Mouse (Mus musculus) forebrain, embryonic 16.5 days (tissue): ENCODE results near the gene Cbx8. TPM values are rescaled to one million over a fixed set of nuclear protein-coding genes. Genes with fewer than 3 reads are reported as not detected.

Experiments
- ATAC-seq: fragments of 200-750 bp; cut with Nextera tagmentation; 2 replicates; pipeline ENCODE4 v1.8.0; 2017; ENCODE audit warnings: mild to moderate bottlenecking, moderate library complexity
- H3K27ac ChIP-seq: fragments of 300-500 bp; sonication (generic); 2 replicates; pipeline ENCODE4 v1.5.1; 2014; ENCODE audit warnings: low read length, control low read depth
- H3K27me3 ChIP-seq: fragments of 300-500 bp; sonication (generic); replicated peaks from 2 replicates; pipeline ENCODE4 v1.6.1; 2014; ENCODE audit warnings: low read length; ENCODE audit not compliant: control insufficient read depth, insufficient read depth
- H3K36me3 ChIP-seq: fragments of 300-500 bp; sonication (generic); 2 replicates; pipeline ENCODE4 v1.6.1; 2014; ENCODE audit not compliant: control insufficient read depth, insufficient read depth
- H3K4me1 ChIP-seq: fragments of 300-500 bp; sonication (generic); replicated peaks from 2 replicates; pipeline ENCODE4 v1.6.1; 2014; ENCODE audit warnings: low read length; ENCODE audit not compliant: control insufficient read depth, insufficient read depth
- H3K4me2 ChIP-seq: fragments of 300-500 bp; sonication (generic); 2 replicates; pipeline ENCODE4 v1.6.1; 2014; ENCODE audit warnings: mild to moderate bottlenecking, low read length, control low read depth
- H3K4me3 ChIP-seq: fragments of 300-500 bp; sonication (generic); replicated peaks from 2 replicates; pipeline ENCODE4 v1.5.1; 2014; ENCODE audit warnings: mild to moderate bottlenecking, low read length, control low read depth
- H3K9ac ChIP-seq: fragments of 300-500 bp; sonication (generic); replicated peaks from 2 replicates; pipeline ENCODE4 v1.6.1; 2014; ENCODE audit warnings: low read depth, low read length, control low read depth
- H3K9me3 ChIP-seq: fragments of 300-500 bp; sonication (generic); 2 replicates; pipeline ENCODE4 v1.6.1; 2016; ENCODE audit warnings: low read length; ENCODE audit not compliant: control insufficient read depth
- WGBS: fragments of 180-500 bp; shearing (Covaris S2); extraction: QIAGEN DNeasy Blood & Tissue Kit; methylation state at CpG from one replicate; pipeline ENCODE4 v1.1.7; 2014; 5-methylcytosine and 5-hydroxymethylcytosine counted together
- polyA plus RNA-seq: library from polyadenylated mRNA; unstranded; fragments of >200 nt; fragmentation: Nextera tagmentation; extraction: Ambion mirVana; gene quantifications from 2 replicates; pipeline ENCODE4 v1.2.1, GENCODE M21; 2015

The Cbx8 gene
- polyA plus RNA-seq, 1 experiment from 2014 or later: 12.3 TPM

DNA sequence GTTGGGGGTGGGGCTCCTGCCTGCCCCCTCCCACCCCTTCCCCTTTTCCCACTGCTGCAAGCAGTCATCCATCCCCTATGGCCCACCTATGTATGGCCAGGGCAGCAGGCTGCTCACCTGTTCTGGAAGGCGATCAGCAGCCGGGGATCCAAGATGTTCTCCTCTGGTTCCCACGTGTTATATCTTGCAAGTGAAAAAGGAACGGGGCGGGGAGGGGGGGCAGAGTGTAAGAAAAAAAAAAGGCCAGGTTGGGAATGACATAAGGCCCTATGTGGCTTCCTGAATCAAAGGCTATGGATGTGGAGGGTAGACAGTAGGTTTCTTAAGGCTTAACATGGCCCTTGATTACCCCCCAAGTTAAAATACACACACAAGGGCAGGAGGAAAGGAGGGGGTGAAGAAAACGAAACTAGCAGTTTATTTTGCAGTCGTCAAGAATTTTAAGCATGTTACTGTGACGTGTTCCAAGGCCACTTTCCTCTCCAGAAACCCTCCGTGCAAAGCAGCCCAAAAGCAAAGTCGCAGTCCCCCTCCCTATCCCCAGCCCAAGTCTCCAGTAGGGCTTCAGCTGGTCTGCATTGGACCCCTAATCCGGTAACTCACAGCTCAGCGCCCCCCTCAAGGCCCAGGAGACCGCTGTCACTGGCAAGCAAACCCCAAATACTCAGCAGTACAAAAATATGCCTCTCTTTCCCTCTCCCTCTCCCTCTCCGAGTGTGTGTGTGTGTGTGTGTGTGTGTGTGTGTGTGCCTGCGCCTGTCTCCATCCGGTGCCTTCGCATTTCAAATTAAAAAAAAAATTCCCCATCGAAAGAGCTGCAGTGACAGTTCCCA, 43.9 kb upstream of the Cbx8 start:
- Histone ChIP-seq H3K4me2 (peak overlapping the region; percentile 89), H3K27ac (peak overlapping the region; percentile 99), H3K36me3 (no peaks in the 10 kb centered on the region), H3K27me3 (peaks cover 26% of the 10 kb centered on the region), H3K9me3 (no peaks in the 10 kb centered on the region), H3K9ac (peak overlapping the region; percentile 93), H3K4me1 (peaks cover 60% of the 10 kb centered on the region), H3K4me3 (peak overlapping the region; percentile 85)
- ATAC-seq: no peak
- WGBS: under 1% methylated on average over 18 of the region's 18 CpGs

DNA sequence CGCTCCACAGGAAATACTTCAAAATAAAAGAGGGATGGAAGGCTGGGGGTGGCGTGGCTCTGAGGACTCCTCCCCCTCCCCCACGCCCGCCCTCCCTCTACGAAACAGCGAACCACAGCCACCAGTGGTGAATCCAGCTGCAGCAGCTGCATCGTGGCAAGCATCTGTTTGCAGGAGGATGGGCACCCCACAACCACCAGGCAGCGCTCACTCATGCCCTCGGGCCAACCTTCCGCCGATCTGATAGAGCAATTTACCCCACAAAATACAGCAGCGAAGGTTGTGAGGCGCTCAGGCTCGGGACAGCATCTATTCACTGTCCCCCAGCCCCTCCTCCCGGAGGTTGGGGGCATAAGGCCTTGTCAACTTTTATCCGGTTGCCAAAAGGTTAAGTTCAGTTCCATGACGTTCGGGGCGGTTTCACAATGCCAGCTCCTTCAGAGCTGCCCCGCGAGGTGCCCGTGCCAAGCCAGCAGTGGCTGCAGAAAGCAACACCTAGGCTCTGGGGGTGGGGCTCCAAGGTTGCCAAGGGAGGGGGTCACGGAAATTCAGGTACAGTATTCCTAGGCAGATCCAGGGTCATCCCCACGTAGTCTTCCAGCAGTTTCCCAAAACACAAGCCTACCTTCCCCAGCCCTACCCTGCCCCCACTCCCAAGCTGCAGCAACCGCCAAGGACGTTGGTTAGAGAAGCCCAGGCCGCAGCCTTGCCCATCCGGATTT, 43.1 kb upstream of the Cbx8 start:
- Histone ChIP-seq H3K36me3 (no peaks in the 10 kb centered on the region), H3K27ac (peak overlapping the region; percentile 99), H3K9me3 (no peaks in the 10 kb centered on the region), H3K4me2 (peak overlapping the region; percentile 89), H3K27me3 (peaks cover 24% of the 10 kb centered on the region), H3K4me3 (peak overlapping the region; percentile 85), H3K9ac (peak overlapping the region; percentile 93), H3K4me1 (peaks cover 66% of the 10 kb centered on the region)
- no peak for ATAC-seq
- WGBS: 3% methylated on average over 28 of the region's 28 CpGs

DNA sequence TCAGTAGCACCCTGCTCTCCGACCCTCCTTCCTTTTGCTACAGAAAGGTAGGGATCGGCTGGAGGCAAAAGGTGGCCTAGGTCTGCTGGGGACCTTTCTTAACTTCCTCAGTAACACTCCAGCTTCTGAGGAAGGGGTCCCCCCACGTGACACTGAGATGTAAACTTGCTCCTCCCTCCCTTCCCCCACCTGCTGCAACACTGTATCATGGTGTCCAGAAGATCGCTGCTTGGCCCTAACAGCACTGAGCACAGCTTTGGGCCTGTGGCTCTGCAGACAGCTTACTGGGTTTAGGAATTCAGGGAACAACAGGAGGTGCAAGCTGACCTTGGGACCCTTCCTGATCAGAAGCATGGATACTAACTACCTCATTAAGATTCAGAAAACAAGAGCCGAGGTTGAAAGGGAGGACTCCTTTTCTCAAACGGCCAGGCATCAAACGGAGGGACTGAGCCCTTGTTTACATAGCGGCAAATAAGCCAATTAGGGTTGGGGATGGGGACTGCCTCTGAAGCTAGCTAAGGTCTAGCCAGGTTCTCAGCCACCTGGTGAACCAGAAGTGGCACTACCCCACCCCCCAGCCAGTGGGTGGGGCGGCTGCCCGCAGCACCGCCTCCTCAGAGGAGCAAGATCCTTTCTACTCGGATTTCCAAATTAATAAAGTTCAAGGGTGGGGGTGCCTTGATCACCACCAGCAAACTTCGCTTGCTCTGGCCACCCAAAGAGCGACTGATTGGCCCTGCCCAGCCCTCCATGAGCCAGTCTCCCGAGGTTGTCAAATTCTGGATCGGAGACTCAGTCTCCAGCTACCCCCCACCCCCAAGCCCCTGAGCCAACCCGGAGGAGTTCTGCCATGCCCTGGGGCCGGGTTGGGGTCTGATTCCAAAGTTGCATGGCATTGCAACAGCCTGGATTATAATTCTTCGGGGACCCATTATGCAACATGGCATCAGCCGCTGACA, 42.1 kb upstream of the Cbx8 start:
- Histone ChIP-seq H3K9ac (no peak overlapping the region), H3K4me3 (peak overlapping the region; percentile 85), H3K4me2 (peak overlapping the region; percentile 89), H3K27ac (no peak overlapping the region), H3K27me3 (peaks cover 16% of the 10 kb centered on the region), H3K9me3 (no peaks in the 10 kb centered on the region), H3K4me1 (peaks cover 72% of the 10 kb centered on the region), H3K36me3 (no peaks in the 10 kb centered on the region)
- 17% methylated on average over 20 of the region's 20 CpGs for whole genome bisulfite sequencing
- no peak for ATAC-seq

DNA sequence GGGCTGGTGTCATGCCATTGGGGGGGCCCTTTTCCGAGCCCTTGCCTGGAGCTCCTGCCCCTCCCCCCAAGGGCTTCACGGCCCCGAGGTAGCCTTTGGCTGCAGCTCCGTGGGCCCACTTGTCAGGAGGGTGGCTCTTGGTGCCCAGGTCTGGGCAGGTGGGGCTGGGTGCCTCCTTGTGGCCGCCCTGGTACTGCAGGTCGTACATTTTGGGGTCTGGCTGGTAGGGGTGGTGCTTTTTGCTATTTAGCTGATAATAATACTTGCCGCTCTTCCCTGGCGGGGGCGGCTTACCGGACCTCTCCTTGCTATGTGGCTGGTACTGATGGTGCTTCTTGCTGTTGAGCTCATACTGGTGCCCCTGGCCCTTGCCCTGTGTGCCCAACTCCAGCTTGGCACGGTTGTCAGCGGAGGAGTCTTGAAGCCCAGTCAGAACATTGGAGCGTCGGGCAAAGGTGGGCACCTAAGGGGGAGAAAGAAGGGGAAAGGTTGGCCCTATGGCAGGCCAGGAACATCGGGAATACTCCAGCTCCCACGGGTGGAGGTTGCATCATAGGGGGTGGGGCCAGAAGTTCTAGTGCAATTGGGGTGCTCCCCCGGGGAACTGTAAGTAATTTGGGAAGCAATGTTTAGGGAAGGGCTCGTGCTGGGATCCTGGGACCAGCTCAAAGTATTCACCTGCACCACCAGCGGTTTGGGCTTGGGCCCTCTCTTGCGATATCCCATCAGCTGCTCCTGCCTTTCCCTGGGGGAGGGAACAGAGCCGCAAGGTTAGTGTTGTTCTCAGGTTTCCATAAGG, 41.3 kb upstream of the Cbx8 start:
- no peak overlapping the region for H3K27ac ChIP-seq
- no peaks in the 10 kb centered on the region; the same call in 1 of the 2 replicates for H3K36me3 ChIP-seq
- no peak overlapping the region for H3K4me2 ChIP-seq
- no peak overlapping the region for H3K9ac ChIP-seq
- 0 out of 2 replicates have a peak, but pooled peaks cover 2% of the 10 kb centered on the region for H3K9me3 ChIP-seq
- H3K4me3 ChIP-seq: no peak overlapping the region
- peaks cover 7% of the 10 kb centered on the region; the same call in 1 of the 2 replicates for H3K27me3 ChIP-seq
- peaks cover 67% of the 10 kb centered on the region for H3K4me1 ChIP-seq
- ATAC-seq: no peak
- 26% methylated on average over 21 of the region's 21 CpGs for WGBS

DNA sequence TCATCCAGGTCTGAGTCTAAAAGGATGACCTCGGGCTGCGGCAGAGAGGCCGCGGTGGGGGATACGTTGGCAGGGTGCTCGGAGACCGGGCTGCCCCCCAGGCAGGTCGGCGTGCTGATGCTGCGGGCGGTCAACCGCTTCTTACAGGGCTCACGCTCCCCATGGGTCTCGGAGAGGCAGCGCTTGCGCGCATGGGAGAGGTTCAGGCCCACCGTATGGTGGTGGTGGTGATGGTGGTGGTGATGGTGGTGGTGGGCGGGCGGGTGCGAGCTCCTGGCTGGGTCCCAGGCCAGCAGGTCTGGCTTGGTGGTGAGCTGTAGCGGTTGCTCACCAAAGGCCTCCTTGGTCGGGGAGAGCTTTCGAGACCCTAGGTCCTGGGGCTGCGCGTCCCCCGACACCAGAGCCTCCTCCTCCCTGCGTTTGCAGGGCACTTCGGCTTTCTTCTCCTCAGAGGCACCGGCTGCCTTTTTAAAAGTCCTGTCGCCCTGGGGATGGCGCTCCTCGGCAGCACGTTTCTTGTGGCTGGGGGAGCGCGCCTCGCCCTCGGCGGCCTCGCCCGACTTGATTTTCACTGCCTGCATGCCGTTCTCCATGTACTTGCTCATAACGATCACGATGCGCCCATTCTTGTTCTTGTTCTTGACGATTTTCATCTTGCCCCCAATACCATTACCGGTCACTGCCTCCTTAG, 40.5 kb upstream of the Cbx8 start:
- 25% methylated on average over 46 of the region's 47 CpGs for WGBS
- peak overlapping the region; percentile 6 for H3K4me3 ChIP-seq
- H3K9ac ChIP-seq: peak overlapping the region; percentile 6; the same call in 1 of the 2 replicates
- H3K36me3 ChIP-seq: no peaks in the 10 kb centered on the region; the same call in 1 of the 2 replicates
- H3K4me1 ChIP-seq: peaks cover 63% of the 10 kb centered on the region
- H3K27me3 ChIP-seq: peaks cover 3% of the 10 kb centered on the region; the same call in 1 of the 2 replicates
- H3K27ac ChIP-seq: no peak overlapping the region
- H3K4me2 ChIP-seq: peak overlapping the region; percentile 28
- 0 out of 2 replicates have a peak, but pooled peaks cover 2% of the 10 kb centered on the region for H3K9me3 ChIP-seq
- no peak for ATAC-seq

DNA sequence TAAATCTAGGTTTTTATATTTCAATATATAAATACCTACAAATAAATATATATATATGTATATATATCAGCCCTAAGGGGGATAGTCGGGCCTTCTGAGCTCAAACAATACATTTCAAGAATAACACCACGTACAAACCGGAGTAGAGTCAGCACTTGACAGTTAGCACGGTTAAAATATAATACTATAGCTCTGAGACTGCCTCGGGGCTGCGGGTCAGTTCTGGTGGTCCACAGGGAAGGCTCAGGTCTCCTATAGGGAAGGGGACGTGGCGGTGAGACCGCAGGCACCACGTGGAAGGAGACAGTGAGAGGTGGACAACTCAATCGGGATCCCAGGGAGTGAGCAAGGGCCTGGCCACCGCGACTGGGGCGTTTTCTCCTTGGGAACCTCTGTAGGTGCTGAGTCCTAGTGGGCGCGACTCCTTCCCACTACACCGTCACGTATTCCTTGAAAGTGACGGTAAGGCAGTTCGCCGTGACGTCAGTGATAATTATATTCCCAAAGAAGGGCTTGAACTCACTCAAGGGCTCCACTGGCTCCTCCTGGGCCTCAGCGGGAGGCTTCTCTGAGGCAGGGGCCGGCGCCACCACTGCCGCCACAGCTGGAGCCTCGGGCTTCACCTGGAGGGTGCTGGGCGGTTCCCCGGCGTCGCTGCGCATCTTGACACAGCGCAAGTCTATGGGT, 39.8 kb upstream of the Cbx8 start:
- 34% methylated on average over 33 of the region's 33 CpGs for WGBS
- no peak overlapping the region; the same call in 1 of the 2 replicates for H3K9ac ChIP-seq

DNA sequence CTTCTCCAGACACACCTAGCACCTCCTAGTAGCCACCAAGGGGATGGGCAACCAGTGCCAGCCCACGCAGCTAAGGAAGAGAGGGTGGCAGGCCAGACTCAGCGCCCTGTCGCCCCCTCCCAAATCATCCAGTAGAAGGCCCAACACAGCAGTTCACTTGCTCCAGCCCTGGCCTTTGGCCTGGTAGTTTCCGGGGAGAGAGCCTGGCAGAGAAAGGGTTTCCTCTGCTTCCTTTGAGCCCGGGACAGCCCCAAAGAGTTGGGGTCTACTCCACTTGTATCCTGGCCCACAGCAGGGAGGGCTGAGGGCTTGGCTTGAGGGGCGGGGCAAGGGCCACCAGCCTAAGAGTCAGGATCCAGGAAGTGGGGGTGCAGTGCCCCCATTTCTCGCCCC, 38.7 kb upstream of the Cbx8 start:
- peaks cover 3% of the 10 kb centered on the region; the same call in 1 of the 2 replicates for H3K27me3 ChIP-seq
- peaks cover 60% of the 10 kb centered on the region for H3K4me1 ChIP-seq
- H3K4me3 ChIP-seq: no peak overlapping the region; the same call in 1 of the 2 replicates
- H3K9ac ChIP-seq: peak overlapping the region; percentile 48
- WGBS: 32% methylated on average over 7 of the region's 7 CpGs
- ATAC-seq: 0 out of 2 replicates have a peak, but pooled peaks have one; percentile 5
- peak overlapping the region; percentile 43 for H3K4me2 ChIP-seq
- 0 out of 2 replicates have a peak, but pooled peaks cover 2% of the 10 kb centered on the region for H3K9me3 ChIP-seq
- peak overlapping the region; percentile 80 for H3K27ac ChIP-seq
- H3K36me3 ChIP-seq: no peaks in the 10 kb centered on the region; the same call in 1 of the 2 replicates

More for the DNA sequence above, 39.8 kb upstream of the Cbx8 start:
- Histone ChIP-seq H3K27me3 (peaks cover 3% of the 10 kb centered on the region; the same call in 1 of the 2 replicates), H3K27ac (no peak overlapping the region), H3K36me3 (no peaks in the 10 kb centered on the region; the same call in 1 of the 2 replicates), H3K9me3 (0 out of 2 replicates have a peak, but pooled peaks cover 2% of the 10 kb centered on the region), H3K4me3 (peak overlapping the region; percentile 6), H3K4me2 (peak overlapping the region; percentile 28), H3K4me1 (peaks cover 63% of the 10 kb centered on the region)
- no peak for ATAC-seq
